Mouse (Mus musculus): ENCODE data around the gene Fate1. TPM values are rescaled to one million over a fixed set of nuclear protein-coding genes. Genes with fewer than 3 reads are reported as not detected.

Gene Fate1
- 0.14 and 0.23 TPM in 2 replicates for polyA plus RNA-seq (2012; rRNA removed)

GRCm38 (mm10) chrX:71972686-71973085 lies at the start of gene Fate1:
TSS of gene Fate1 (plus strand) at chrX:71972986.

GRCm38 (mm10) chrX:71962073-71963051 lies 10.4 kb upstream of the Fate1 start, which contains the start of gene Prrg3:
TSS of gene Prrg3 (plus strand) at chrX:71962624.

GRCm38 (mm10) chrX:71991549-71991948 lies 18.8 kb downstream of the Fate1 start, which contains the start of gene Cnga2:
TSS of gene Cnga2 (plus strand) at chrX:71991849.

Other genes starting within 250 kb of the Fate1 start
- gene Vma21, start 157.1 kb upstream of the Fate1 start, polyA plus RNA-seq (2012; rRNA removed): 16.8 and 18.3 TPM in 2 replicates
- gene Gm1141, start 52.0 kb upstream of the Fate1 start, polyA plus RNA-seq (2012; rRNA removed): 3.0 TPM in 2 replicates
- 24.8 and 25.6 TPM in 2 replicates for gene Prrg3, start 10.4 kb upstream of the Fate1 start, polyA plus RNA-seq (2012; rRNA removed)
- gene Cnga2, start 18.9 kb downstream of the Fate1 start, polyA plus RNA-seq (2012; rRNA removed): 0.47 and 0.49 TPM in 2 replicates
- not detected in 2 replicates for gene Magea4, start 249.0 kb downstream of the Fate1 start, polyA plus RNA-seq (2012; rRNA removed)

All from central nervous system, embryonic 18 days (tissue).